Mouse (Mus musculus): ENCODE data around the gene Igsf3. TPM values are rescaled to one million over a fixed set of nuclear protein-coding genes. Genes with fewer than 3 reads are reported as not detected.

Gene Igsf3
- polyA plus RNA-seq, 1 experiment from 2014 or later, result 19.8 TPM

DNA sequence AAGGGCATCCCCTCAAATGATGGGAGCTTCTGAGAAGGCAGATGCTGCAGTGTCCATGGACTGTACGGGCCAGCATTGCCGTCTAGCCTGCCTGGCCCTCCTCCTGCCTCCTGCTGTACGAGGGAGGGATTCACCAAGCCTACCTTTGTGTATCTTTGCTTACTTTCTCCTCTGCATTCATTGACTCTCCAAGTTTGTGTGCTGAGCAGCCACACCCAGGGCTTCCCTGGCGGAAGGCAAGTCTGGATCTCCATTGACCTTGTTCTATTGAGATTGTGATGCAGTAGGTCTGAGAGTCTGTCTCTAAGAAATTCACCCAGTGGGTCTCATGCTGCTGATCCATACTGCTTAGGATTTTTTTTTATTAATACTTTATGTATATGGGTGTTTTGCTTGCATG, 70.4 kb downstream of the Igsf3 start:
- ATAC-seq (ENCODE audit: low FRiP score) (no peak), DNase-seq (ENCODE audit: low spot score, missing footprints) (peak; percentile 8)
- 72% methylated on average over 4 of the region's 4 CpGs for WGBS
- Histone ChIP-seq H3K9me3 (ENCODE audit: control insufficient read depth, low read length) (no peaks in the 10 kb centered on the region), H3K27me3 (ENCODE audit: control insufficient read depth, insufficient read depth, low read length) (no peaks in the 10 kb centered on the region), H3K4me2 (no peak overlapping the region), H3K4me3 (ENCODE audit: low read depth, low read length) (no peak overlapping the region), H3K4me1 (ENCODE audit: control insufficient read depth, insufficient read depth, low read length) (no peaks in the 10 kb centered on the region), H3K9ac (ENCODE audit: low read length) (no peak overlapping the region), H3K36me3 (ENCODE audit: control insufficient read depth, insufficient read depth, low read length) (no peaks in the 10 kb centered on the region), H3K27ac (ENCODE audit: low read depth, low read length) (no peak overlapping the region)

DNA sequence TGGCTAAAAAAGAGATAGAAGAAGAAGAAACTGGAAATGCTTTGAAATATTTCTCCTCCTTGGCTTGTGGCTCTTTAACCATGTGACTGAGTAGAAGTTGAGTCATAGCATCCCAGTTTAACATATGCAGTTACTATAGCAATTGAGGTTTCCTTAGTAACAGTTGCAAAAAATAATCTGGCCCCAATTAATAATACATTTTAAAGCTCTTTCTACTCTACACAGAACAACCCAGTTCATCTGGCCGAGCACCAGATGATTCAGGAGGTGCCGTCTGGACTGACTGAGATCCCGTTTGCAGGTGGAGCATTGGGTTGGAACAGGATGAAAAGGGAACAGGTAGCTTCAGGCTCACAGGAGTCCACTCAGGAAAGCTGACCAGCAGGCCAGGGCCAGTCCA, 71.9 kb downstream of the Igsf3 start:
- Histone ChIP-seq H3K36me3 (ENCODE audit: control insufficient read depth, insufficient read depth, low read length) (no peaks in the 10 kb centered on the region), H3K9me3 (ENCODE audit: control insufficient read depth, low read length) (no peaks in the 10 kb centered on the region), H3K27ac (ENCODE audit: low read depth, low read length) (no peak overlapping the region), H3K27me3 (ENCODE audit: control insufficient read depth, insufficient read depth, low read length) (no peaks in the 10 kb centered on the region), H3K4me1 (ENCODE audit: control insufficient read depth, insufficient read depth, low read length) (no peaks in the 10 kb centered on the region), H3K9ac (ENCODE audit: low read length) (no peak overlapping the region), H3K4me2 (no peak overlapping the region), H3K4me3 (ENCODE audit: low read depth, low read length) (no peak overlapping the region)
- DNase-seq (ENCODE audit: low spot score, missing footprints), result no peak
- ATAC-seq (ENCODE audit: low FRiP score), result no peak
- 81% methylated on average over 3 of the region's 3 CpGs for WGBS

- no peaks in the 10 kb centered on the region for H3K4me1 ChIP-seq (ENCODE audit: control insufficient read depth, insufficient read depth, low read length)
- 91% methylated on average over 30 of the region's 31 CpGs for WGBS
- H3K36me3 ChIP-seq (ENCODE audit: control insufficient read depth, insufficient read depth, low read length), result peaks cover 7% of the 10 kb centered on the region; the same call in 1 of the 2 replicates
- no peaks in the 10 kb centered on the region for H3K9me3 ChIP-seq (ENCODE audit: control insufficient read depth, low read length)
- H3K27me3 ChIP-seq (ENCODE audit: control insufficient read depth, insufficient read depth, low read length), result no peaks in the 10 kb centered on the region
- no peak overlapping the region for H3K4me2 ChIP-seq
- no peak overlapping the region for H3K27ac ChIP-seq (ENCODE audit: low read depth, low read length)
- ATAC-seq (ENCODE audit: low FRiP score), result no peak
- no peak overlapping the region for H3K9ac ChIP-seq (ENCODE audit: low read length)
- peak; percentile 23 for DNase-seq (ENCODE audit: low spot score, missing footprints)
- H3K4me3 ChIP-seq (ENCODE audit: low read depth, low read length), result no peak overlapping the region
Observed at GRCm38 (mm10) chr3:101450811-101451428, 74.0 kb downstream of the Igsf3 start.

DNA sequence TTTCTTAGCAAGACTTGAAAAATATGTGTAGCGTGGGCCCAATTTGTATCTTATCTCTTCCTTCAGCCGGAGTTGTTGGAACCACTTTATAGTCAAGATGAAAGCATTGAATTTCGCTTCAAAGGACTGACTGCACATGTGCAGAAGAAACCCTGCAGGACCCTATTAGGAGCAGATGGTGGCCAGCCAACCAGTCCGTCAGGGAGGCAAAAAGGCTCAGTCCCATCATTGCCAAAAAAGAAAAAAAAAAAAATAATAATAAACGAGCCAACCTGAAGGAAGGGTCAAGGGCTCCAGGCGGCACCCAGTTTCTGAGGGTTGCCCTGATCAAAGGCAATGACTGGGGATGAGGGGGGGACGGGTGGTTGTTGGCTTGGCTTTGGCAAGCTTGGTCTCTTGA, 83.7 kb downstream of the Igsf3 start:
- H3K9me3 ChIP-seq (ENCODE audit: control insufficient read depth, low read length), result peaks cover 5% of the 10 kb centered on the region
- whole genome bisulfite sequencing, result 68% methylated on average over 7 of the region's 7 CpGs
- peaks cover 11% of the 10 kb centered on the region for H3K36me3 ChIP-seq (ENCODE audit: control insufficient read depth, insufficient read depth, low read length)
- H3K4me3 ChIP-seq (ENCODE audit: low read depth, low read length), result no peak overlapping the region
- H3K27me3 ChIP-seq (ENCODE audit: control insufficient read depth, insufficient read depth, low read length), result no peaks in the 10 kb centered on the region
- no peak for ATAC-seq (ENCODE audit: low FRiP score)
- peak overlapping the region; percentile 83 for H3K27ac ChIP-seq (ENCODE audit: low read depth, low read length)
- H3K4me2 ChIP-seq, result no peak overlapping the region
- H3K9ac ChIP-seq (ENCODE audit: low read length), result no peak overlapping the region
- peak; percentile 21 for DNase-seq (ENCODE audit: low spot score, missing footprints)
- peaks cover 14% of the 10 kb centered on the region for H3K4me1 ChIP-seq (ENCODE audit: control insufficient read depth, insufficient read depth, low read length)

GRCm38 (mm10) chr3:101461046-101461445, 84.2 kb downstream of the Igsf3 start:
- Histone ChIP-seq H3K36me3 (ENCODE audit: control insufficient read depth, insufficient read depth, low read length) (peaks cover 11% of the 10 kb centered on the region), H3K4me3 (ENCODE audit: low read depth, low read length) (no peak overlapping the region), H3K9ac (ENCODE audit: low read length) (peak overlapping the region; percentile 38), H3K27ac (ENCODE audit: low read depth, low read length) (peak overlapping the region; percentile 83), H3K4me2 (no peak overlapping the region), H3K4me1 (ENCODE audit: control insufficient read depth, insufficient read depth, low read length) (peaks cover 14% of the 10 kb centered on the region), H3K27me3 (ENCODE audit: control insufficient read depth, insufficient read depth, low read length) (no peaks in the 10 kb centered on the region), H3K9me3 (ENCODE audit: control insufficient read depth, low read length) (peaks cover 5% of the 10 kb centered on the region)
- peak; percentile 89 for DNase-seq (ENCODE audit: low spot score, missing footprints)
- ATAC-seq (ENCODE audit: low FRiP score), result peak; percentile 36; the same call in 1 of the 2 replicates
- WGBS, result 53% methylated on average over 7 of the region's 7 CpGs

DNA sequence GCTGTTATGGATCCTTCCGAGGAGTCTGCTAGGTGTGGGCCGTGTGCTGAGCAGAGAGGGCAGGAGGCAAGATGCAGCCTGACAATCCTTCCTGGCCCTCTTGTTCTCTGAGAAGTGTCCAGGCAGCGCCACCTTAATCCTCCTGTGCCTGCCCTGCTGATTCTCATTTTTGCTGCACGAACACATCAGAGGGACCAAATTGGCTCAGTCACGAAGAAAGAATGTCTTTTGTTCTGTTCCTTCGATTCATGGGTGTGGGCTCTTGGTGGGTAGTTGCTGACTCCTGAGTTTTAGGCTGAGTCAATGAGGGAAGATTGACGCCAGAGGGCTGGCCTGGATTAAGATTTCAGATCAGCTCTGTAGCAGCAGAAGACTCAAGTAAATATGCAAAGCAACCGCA, 84.9 kb downstream of the Igsf3 start:
- peak overlapping the region; percentile 2; the same call in 1 of the 2 replicates for H3K4me2 ChIP-seq
- peak overlapping the region; percentile 38 for H3K9ac ChIP-seq (ENCODE audit: low read length)
- DNase-seq (ENCODE audit: low spot score, missing footprints), result peak; percentile 96
- peaks cover 14% of the 10 kb centered on the region for H3K4me1 ChIP-seq (ENCODE audit: control insufficient read depth, insufficient read depth, low read length)
- WGBS, result 12% methylated on average over 8 of the region's 8 CpGs
- no peaks in the 10 kb centered on the region for H3K27me3 ChIP-seq (ENCODE audit: control insufficient read depth, insufficient read depth, low read length)
- H3K36me3 ChIP-seq (ENCODE audit: control insufficient read depth, insufficient read depth, low read length), result peaks cover 11% of the 10 kb centered on the region
- ATAC-seq (ENCODE audit: low FRiP score), result peak; percentile 63
- peaks cover 5% of the 10 kb centered on the region for H3K9me3 ChIP-seq (ENCODE audit: control insufficient read depth, low read length)
- H3K4me3 ChIP-seq (ENCODE audit: low read depth, low read length), result no peak overlapping the region
- peak overlapping the region; percentile 83 for H3K27ac ChIP-seq (ENCODE audit: low read depth, low read length)

GRCm38 (mm10) chr3:101462294-101462693, 85.4 kb downstream of the Igsf3 start:
- Histone ChIP-seq H3K9me3 (ENCODE audit: control insufficient read depth, low read length) (peaks cover 5% of the 10 kb centered on the region), H3K27me3 (ENCODE audit: control insufficient read depth, insufficient read depth, low read length) (no peaks in the 10 kb centered on the region), H3K36me3 (ENCODE audit: control insufficient read depth, insufficient read depth, low read length) (peaks cover 11% of the 10 kb centered on the region), H3K4me2 (0 out of 2 replicates have a peak overlapping the region, but pooled peaks have one; percentile 2), H3K4me3 (ENCODE audit: low read depth, low read length) (no peak overlapping the region), H3K27ac (ENCODE audit: low read depth, low read length) (peak overlapping the region; percentile 83; the same call in 1 of the 2 replicates), H3K4me1 (ENCODE audit: control insufficient read depth, insufficient read depth, low read length) (peaks cover 14% of the 10 kb centered on the region), H3K9ac (ENCODE audit: low read length) (peak overlapping the region; percentile 31; the same call in 1 of the 2 replicates)
- DNase-seq (ENCODE audit: low spot score, missing footprints) (peak; percentile 98), ATAC-seq (ENCODE audit: low FRiP score) (peak; percentile 78)
- 20% methylated on average over 5 of the region's 5 CpGs for WGBS

DNA sequence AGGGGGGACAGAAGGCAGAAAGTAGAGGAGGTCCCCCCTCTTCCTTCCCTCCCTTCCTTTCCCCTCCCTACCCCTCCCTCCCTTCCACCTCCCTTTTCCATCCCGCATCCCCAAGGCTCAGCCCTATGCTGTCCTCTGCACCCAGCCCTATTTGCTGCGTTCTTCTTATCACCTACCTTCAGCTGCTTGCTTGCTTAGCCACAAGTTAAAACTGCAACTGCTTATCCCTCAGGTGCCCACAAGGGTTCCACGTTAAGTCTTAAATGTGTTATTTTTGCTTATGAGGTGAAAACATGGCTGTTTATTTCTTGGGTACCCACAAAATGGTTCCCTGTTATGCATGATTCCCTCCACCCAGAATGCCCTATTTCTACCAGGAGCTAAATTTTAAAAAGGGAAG, 86.6 kb downstream of the Igsf3 start:
- DNase-seq (ENCODE audit: low spot score, missing footprints) (no peak), ATAC-seq (ENCODE audit: low FRiP score) (no peak)
- peaks cover 5% of the 10 kb centered on the region for H3K9me3 ChIP-seq (ENCODE audit: control insufficient read depth, low read length)
- H3K4me1 ChIP-seq (ENCODE audit: control insufficient read depth, insufficient read depth, low read length), result peaks cover 14% of the 10 kb centered on the region
- H3K4me3 ChIP-seq (ENCODE audit: low read depth, low read length), result no peak overlapping the region
- peaks cover 11% of the 10 kb centered on the region for H3K36me3 ChIP-seq (ENCODE audit: control insufficient read depth, insufficient read depth, low read length)
- H3K9ac ChIP-seq (ENCODE audit: low read length), result no peak overlapping the region
- H3K27ac ChIP-seq (ENCODE audit: low read depth, low read length), result no peak overlapping the region
- no peak overlapping the region for H3K4me2 ChIP-seq
- WGBS, result 86% methylated on average over 3 of the region's 3 CpGs
- no peaks in the 10 kb centered on the region for H3K27me3 ChIP-seq (ENCODE audit: control insufficient read depth, insufficient read depth, low read length)

GRCm38 (mm10) chr3:101469675-101470074, 92.8 kb downstream of the Igsf3 start:
- Histone ChIP-seq H3K9me3 (ENCODE audit: control insufficient read depth, low read length) (no peaks in the 10 kb centered on the region), H3K27me3 (ENCODE audit: control insufficient read depth, insufficient read depth, low read length) (no peaks in the 10 kb centered on the region), H3K4me3 (ENCODE audit: low read depth, low read length) (no peak overlapping the region), H3K4me2 (no peak overlapping the region), H3K36me3 (ENCODE audit: control insufficient read depth, insufficient read depth, low read length) (no peaks in the 10 kb centered on the region), H3K9ac (ENCODE audit: low read length) (no peak overlapping the region), H3K4me1 (ENCODE audit: control insufficient read depth, insufficient read depth, low read length) (no peaks in the 10 kb centered on the region), H3K27ac (ENCODE audit: low read depth, low read length) (no peak overlapping the region)
- WGBS, result 87% methylated on average over 9 of the region's 9 CpGs
- DNase-seq (ENCODE audit: low spot score, missing footprints) (no peak), ATAC-seq (ENCODE audit: low FRiP score) (no peak)
